ENCODE assay signal across 17 mouse cellular contexts in the genomic region with DNA sequence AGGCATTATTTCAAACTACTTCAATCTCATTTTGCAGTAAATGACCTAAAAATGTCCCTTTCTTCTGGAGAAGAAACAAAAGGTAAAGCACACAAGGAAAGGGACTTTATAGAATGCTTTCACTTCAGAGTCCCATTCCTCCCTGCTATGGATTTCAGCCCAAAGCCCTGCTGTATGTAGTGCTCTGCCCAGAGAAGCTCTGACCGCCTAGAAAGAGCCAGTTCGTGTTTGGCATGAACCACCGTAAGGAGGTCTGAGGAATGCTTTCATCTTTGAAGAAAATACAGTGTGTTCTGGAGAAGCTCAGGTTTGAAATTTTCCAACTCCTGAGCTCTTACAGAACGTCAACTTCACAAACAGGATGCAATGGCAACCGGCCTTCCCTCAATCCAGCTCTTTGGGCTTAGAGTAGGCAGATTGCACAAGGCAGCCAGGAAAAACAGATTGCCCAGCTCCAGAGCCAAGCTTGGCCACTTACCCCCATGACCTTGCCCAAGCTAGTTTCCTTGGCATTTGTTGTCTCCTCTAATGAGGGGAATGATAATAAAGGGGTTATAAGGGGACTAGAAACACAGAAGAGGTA. TPM values are rescaled to one million over a fixed set of nuclear protein-coding genes. Genes with fewer than 3 reads are reported as not detected.
A peak's percentile ranks its signal among the peaks of the same experiment; 100 is the strongest.
DNase-seq lines count a peak whose midpoint lies in the region; ATAC-seq lines count a peak whose summit lies in the region.
"Had no signal": no experiment of that assay in that cellular context is flagged by ENCODE, and none has a peak within 500 bp of the region (broad histone marks: within the 10 kb centered on the region; RNA-seq: fewer than 3 reads in every experiment).

No protein-coding gene starts in this region.

- H3K27me3 ChIP-seq in heart, embryonic 13.5 days (replicated peaks), result no peaks in the 10 kb centered on the region
- H3K27me3 ChIP-seq in lung, embryonic 15.5 days, result no peaks in the 10 kb centered on the region
- H3K27me3 ChIP-seq in limb, embryonic 15.5 days, result no peaks in the 10 kb centered on the region
- H3K27me3 ChIP-seq: forebrain, embryonic 12.5 days; hindbrain, embryonic 13.5 days; liver, embryonic 12.5 days had no signal

- H3K27ac ChIP-seq in heart, embryonic 13.5 days (replicated peaks), result 0 out of 2 replicates have a peak overlapping the region, but pooled peaks have one; percentile 29
- peak overlapping the region; percentile 10; the same call in 1 of the 2 replicates for H3K27ac ChIP-seq in lung, embryonic 15.5 days
- peak overlapping the region; percentile 59; the same call in 1 of the 2 replicates for H3K27ac ChIP-seq in limb, embryonic 15.5 days
- H3K27ac ChIP-seq: forebrain, embryonic 12.5 days; hindbrain, embryonic 13.5 days; liver, embryonic 12.5 days had no signal

- DNase-seq in cerebellum, postnatal 10 days, result peak; percentile 79 to 80
- DNase-seq in cerebellum, adult 9-10 months, result no peak
- no peak for DNase-seq in heart, postnatal 14 days
- no peak for DNase-seq in lung, postnatal 4 days
- no peak for DNase-seq in spleen, adult 18-20 months
- DNase-seq: B cell, adult 2 months; kidney, adult 11 months; kidney, postnatal 10 days; midbrain, embryonic 14.5 days; right cerebral cortex, postnatal 25 days; thymus, adult 2 months had no signal

- H3K4me1 ChIP-seq in heart, embryonic 13.5 days, result peaks cover 29% of the 10 kb centered on the region; the same call in 1 of the 2 replicates
- peaks cover 6% of the 10 kb centered on the region; the same call in 1 of the 2 replicates for H3K4me1 ChIP-seq in lung, embryonic 15.5 days
- peaks cover 3% of the 10 kb centered on the region; the same call in 1 of the 2 replicates for H3K4me1 ChIP-seq in limb, embryonic 15.5 days
- H3K4me1 ChIP-seq: liver, embryonic 12.5 days had no signal

- no peak overlapping the region for H3K4me2 ChIP-seq in heart, embryonic 13.5 days
- H3K4me2 ChIP-seq in lung, embryonic 15.5 days, result no peak overlapping the region
- H3K4me2 ChIP-seq in limb, embryonic 15.5 days, result no peak overlapping the region
- H3K4me2 ChIP-seq: forebrain, embryonic 12.5 days; hindbrain, embryonic 13.5 days; liver, embryonic 12.5 days had no signal

- intact Hi-C loops in heart, postnatal 14 days (cut with DNase I), result no loop called here

- no peak for ATAC-seq in heart, embryonic 13.5 days (ENCODE audit: extremely low read depth, insufficient number of reproducible peaks, low FRiP score, low TSS enrichment)
- ATAC-seq in lung, embryonic 15.5 days (ENCODE audit: borderline replicate concordance, extremely low read depth, low FRiP score, low TSS enrichment), result no peak
- ATAC-seq in limb, embryonic 15.5 days (ENCODE audit: insufficient number of reproducible peaks, low FRiP score, low TSS enrichment, low read depth), result peak; percentile 58; the same call in 1 of the 2 replicates
- ATAC-seq: liver, embryonic 12.5 days had no signal

- H3K9ac ChIP-seq in heart, embryonic 13.5 days, result no peak overlapping the region
- H3K9ac ChIP-seq in lung, embryonic 15.5 days, result no peak overlapping the region
- H3K9ac ChIP-seq in limb, embryonic 15.5 days, result no peak overlapping the region
- H3K9ac ChIP-seq: forebrain, embryonic 12.5 days; hindbrain, embryonic 13.5 days; liver, embryonic 12.5 days had no signal

- no peak overlapping the region for H3K4me3 ChIP-seq in heart, embryonic 13.5 days
- no peak overlapping the region for H3K4me3 ChIP-seq in lung, embryonic 15.5 days
- H3K4me3 ChIP-seq in limb, embryonic 15.5 days, result no peak overlapping the region
- H3K4me3 ChIP-seq: forebrain, embryonic 12.5 days; hindbrain, embryonic 13.5 days; liver, embryonic 12.5 days had no signal

- H3K36me3 ChIP-seq in heart, embryonic 13.5 days, result peaks cover 7% of the 10 kb centered on the region; the same call in 1 of the 2 replicates
- no peaks in the 10 kb centered on the region for H3K36me3 ChIP-seq in lung, embryonic 15.5 days
- no peaks in the 10 kb centered on the region for H3K36me3 ChIP-seq in limb, embryonic 15.5 days
- H3K36me3 ChIP-seq: forebrain, embryonic 12.5 days; hindbrain, embryonic 13.5 days; liver, embryonic 12.5 days had no signal

- 44% methylated on average over 5 of the region's 5 CpGs for WGBS in heart, embryonic 13.5 days
- WGBS in lung, embryonic 15.5 days, result 58% methylated on average over 5 of the region's 5 CpGs
- 42% methylated on average over 5 of the region's 5 CpGs for WGBS in limb, embryonic 15.5 days

- no peaks in the 10 kb centered on the region for H3K9me3 ChIP-seq in heart, embryonic 13.5 days
- H3K9me3 ChIP-seq in lung, embryonic 15.5 days, result 0 out of 2 replicates have a peak, but pooled peaks cover 4% of the 10 kb centered on the region
- H3K9me3 ChIP-seq in limb, embryonic 15.5 days, result no peaks in the 10 kb centered on the region
- H3K9me3 ChIP-seq: forebrain, embryonic 12.5 days; hindbrain, embryonic 13.5 days; liver, embryonic 12.5 days had no signal

RNA-seq across cellular contexts. Expression of gene Pam, which starts 24.6 kb away (rescaled TPM):
- 340 and 404 TPM in 2 replicates for polyA plus RNA-seq in heart, embryonic 13.5 days (2015; fragmentation: Nextera tagmentation; extraction: Ambion mirVana)
- 100 to 1,000 TPM; 474 to 583 TPM for total RNA-seq in heart, postnatal 14 days (2021)
- 51.7 and 52.7 TPM in 2 replicates for polyA plus RNA-seq in lung, embryonic 15.5 days (2015; fragmentation: Nextera tagmentation; extraction: Ambion mirVana)
- 46.9 and 55.7 TPM in 2 replicates for polyA plus RNA-seq in limb, embryonic 15.5 days (2015; fragmentation: Nextera tagmentation; extraction: Ambion mirVana)

Comparison
In these comparisons a context has a peak if more than half of its experiments do, and no peak if none do; other contexts are left out.
1. DNase-seq: peak in cerebellum, postnatal 10 days (2 of 2); none in cerebellum, adult 9-10 months (single experiment), heart, postnatal 14 days (0 of 2), lung, postnatal 4 days (0 of 2) and spleen, adult 18-20 months (0 of 2).
2. Peak in every context shown above with its lines, with median percentiles within 50 percentile points of each other: H3K27ac ChIP-seq.